Mouse (Mus musculus) ovary, postnatal 36 days (tissue): ENCODE data around the gene Dhx32.
A peak's percentile ranks its signal among the peaks of the same experiment; 100 is the strongest.
"Not testable (repeated sequence)": the region's sequence is repeated elsewhere in the genome, so short reads cannot be mapped to it uniquely, and the experiment has no call there.

Experiments used
- DNase-seq: peaks from one replicate; pipeline ENCODE4 v3.0.0; 2022; ENCODE audit warnings: low spot score, mixed read lengths

The Dhx32 gene

DNA sequence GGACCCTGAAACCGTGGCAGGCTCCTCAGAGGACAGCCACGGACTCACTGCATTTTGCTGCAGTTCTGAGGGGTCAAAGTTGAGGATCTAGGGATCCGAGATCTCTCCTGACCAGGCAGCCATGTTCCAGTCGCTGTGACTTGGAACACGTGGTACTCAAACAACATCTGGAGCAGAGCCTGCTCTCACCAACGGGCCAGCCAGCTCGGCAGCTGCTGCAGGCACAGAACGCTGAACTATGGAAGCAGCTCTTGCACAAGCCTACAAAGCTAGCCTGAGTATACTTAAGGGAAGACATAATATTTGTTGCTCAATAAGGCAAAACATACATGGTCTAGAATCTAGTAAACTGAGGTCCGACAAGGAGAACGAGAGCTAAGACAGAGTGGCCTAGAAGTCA lies 57.0 kb downstream of the Dhx32 start:
- DNase-seq, result peak; percentile 22

DNA sequence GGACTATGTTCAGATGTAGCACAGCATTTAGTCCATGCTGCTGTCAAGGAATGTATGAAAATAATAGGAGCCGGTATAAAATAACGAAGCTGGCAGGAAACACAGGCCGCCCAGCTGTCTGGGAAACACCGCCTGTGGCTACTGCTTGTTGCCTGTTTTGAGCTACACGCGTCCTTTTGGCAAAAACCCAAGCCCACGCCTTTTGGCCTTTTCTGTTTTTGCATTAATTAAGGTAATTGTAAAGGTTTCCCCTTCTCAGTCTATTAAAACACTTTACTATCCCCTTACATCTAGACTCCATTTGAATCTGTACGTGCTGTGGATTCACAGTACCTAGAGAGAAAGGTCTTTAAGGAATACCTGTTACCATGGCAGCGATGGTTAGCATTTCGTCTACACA lies 57.7 kb downstream of the Dhx32 start:
- DNase-seq, result no peak

DNA sequence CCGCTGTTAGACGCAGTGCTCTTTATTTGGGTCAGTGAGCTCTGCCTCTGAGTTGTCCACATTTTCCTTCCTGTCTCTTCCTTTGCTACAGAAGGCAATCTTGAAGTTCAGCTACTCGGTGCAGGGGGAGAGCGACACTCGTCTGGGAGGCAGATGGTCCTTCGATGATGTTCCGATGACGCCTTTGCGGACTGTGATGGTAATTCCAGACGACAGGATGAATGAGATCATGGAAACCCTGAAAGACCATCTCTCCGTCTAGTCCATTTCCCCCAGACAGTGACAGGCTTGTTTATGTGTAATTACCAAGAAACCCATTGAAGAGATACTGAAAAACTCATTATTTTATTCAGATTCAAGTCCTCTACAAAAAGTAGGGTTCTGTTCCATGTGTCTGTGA lies 61.9 kb downstream of the Dhx32 start:
- no peak for DNase-seq

DNA sequence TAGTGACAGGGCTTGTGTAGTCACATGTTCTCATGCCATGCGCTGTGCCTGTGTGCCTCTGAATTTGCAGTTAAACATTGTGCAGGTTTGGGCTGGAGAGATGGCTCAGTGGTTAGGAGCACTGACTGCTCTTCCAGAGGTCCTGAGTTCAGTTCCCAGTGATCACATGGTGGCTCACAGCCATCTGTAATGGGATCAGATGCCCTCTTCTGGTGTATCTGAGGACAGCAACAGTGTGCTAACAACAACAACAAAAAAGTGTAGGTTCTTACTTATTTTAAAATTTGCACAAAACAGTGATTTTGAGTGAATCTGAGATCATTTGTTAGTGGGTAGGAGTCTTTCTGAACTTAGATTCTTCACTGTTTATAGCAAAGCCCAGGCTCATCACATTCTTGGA lies 63.9 kb downstream of the Dhx32 start:
- no peak for DNase-seq

DNA sequence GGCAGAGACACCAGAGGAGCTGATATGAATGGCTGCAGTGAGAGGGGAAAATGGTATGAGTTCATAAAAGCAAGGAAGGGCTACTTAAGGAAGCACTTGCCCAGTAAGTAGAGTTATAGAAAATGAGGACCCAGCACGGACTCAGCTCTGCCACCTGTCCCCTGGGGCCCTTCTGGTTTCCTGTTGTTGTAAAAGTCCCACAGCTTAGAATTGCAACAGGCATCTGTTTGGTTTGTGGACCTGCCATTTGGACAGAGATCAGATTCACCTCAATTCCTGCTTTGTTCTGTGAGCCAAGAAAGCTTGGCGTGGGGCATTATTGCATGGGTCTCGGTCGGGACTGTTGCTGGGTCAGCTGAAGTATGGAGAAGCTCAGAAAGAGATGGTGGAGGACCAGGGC lies 67.1 kb downstream of the Dhx32 start:
- no peak for DNase-seq

DNA sequence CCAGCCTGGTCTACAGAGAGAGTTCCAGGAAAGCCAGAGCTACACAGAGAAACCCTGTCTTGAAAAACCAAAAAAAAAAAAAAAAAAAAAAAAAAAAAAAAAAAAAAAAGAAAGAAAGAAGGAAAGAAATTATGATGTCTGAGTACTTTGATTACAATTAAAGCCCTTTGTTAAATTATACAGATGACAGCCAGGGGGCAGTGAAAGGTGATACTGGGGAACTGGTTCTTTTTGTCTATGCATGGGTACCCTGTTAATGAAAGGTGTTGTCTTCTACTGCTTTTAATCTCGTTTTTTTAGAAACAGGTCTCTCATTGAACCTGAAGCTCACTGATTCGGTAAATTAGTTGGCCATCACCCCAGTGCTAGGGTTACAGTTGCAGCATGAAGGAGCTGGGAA lies 75.2 kb downstream of the Dhx32 start:
- DNase-seq, result no peak

DNA sequence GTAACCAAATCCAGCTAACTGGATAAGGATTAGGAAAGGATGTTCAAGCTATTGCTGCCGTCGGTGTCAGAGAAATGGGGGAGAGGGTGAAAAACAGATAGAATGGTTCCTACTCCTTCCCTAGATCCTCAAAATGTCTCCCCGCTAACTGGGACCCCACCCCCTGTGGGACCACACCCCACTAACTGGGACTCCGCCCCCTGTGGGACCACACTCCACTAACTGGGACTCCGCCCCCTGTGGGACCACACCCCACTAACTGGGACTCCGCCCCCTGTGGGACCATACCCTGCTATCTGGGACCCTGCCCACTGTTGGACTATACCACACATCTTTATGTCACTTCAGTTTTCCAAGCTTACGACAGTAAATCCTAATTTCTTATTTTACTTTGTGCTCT lies 78.6 kb downstream of the Dhx32 start:
- DNase-seq, result no peak

DNA sequence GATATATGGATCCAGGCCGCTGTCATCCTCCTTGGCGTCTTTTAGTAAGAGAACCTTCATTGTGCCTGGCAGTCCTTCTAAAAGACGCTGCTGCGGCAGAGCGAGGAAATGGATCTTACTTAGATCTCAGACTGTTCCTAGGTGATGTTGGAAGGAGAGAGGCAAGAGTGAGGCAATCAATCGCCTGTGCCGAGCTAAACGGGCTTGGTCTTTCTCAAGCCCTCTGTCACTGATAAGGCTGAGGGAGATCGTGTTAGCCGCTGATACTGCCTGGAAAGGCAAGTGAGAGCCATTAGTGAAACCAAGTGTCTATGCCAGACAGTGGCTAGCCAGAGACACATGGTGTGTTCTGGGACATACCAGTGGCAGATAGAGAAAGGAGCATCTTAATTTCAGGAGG lies 80.2 kb downstream of the Dhx32 start:
- no peak for DNase-seq

DNA sequence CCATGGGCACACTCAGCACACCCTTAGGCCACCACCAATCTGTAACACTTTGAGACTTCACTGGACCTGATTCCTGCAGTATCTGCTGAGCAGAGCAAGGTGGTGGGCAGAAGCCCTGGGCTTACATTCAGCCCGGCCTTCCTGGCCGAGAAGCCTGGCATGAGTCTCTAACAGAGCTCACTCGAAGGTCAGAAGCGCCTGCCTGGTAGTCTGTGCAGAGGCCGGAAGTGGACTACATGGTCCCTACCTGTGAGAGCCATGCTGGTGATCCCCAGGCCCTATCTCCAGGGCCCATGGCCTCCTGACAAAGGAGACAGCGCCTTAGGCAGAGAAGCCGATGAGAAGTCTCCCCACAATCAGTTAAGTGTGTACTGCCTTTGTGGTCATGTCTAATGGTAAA lies 81.2 kb downstream of the Dhx32 start:
- DNase-seq, result no peak

DNA sequence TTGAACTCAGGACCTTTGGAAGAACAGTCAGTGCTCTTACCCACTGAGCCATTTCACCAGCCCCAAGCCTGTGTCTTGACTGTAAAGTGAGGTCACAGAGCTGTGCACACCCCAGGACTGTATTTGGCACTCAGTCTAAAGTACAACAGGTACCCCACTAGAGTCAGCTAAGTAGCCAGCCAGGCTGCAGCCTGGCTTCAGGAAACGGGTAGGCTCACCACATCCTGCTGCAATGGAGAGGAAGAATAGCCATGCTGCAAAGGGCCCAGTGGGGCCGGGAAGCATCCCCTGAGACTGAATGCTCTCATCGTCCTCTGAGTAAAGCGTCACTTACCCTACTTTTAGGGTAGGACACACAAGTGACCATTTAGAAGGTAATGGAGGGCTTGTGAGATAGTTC lies 82.6 kb downstream of the Dhx32 start:
- DNase-seq, result no peak

DNA sequence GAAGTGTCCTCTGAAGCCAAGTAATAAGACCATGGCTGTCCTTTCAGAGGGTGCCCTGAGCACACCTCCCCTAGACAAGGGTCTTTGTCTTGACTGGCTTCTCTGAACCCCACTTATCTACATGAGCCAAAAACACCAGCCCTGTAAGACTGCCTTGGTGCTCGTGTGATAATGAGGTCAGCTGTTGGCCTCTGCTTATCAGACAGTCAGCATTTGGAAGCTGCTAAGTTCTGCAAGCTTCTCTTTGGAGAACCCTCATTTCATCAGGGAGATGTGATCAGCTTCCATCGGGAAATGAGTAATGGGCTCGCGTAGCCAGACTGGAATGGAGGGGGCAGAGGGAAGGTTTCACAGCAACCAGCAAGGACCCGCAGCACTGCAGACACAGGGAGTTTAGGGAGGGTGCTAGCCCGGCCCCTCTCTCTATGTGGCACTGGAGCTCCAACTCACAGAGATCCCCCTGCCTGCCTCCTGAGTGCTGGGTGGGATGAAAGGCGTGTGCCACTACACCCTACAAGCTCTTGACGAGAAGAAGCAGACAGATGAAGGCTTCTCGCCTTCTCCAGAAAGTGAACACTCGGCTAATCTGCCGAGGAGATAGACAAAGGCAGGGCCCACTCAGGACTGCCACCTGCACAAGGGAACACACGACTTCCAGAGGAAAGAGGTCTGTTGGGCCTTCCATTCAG lies 84.4 kb downstream of the Dhx32 start:
- no peak for DNase-seq

DNA sequence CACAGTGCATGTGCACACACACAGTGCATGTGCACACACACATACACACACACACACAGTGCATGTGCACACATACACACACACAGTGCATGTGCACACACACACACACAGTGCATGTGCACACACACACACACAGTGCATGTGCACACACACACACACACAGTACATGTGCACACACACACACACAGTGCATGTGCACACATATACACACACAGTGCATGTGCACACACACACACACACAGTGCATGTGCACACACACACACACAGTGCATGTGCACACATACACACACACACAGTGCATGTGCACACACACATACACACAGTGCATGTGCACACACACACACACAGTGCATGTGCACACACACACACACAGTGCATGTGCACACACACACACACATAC lies 96.9 kb downstream of the Dhx32 start:
- not testable (repeated sequence) for DNase-seq

DNA sequence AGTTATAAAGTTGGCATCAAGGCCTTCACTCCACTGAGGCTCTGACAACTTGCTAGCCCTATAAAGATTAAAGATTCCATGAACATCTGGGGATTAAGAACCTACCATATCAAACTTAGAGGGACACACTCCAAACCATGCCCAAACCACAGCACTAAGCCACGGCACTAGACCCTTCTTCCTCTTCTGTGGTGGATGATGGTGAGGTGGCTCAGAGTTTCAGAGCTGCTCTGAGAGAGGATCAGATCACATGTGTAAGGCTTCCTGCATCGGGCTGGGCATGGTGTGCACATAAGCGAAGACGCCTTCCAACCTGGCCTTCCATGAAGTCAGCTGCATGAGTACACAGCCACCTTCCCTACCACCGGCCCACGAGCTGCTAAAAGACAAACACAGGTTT lies 97.8 kb downstream of the Dhx32 start:
- no peak for DNase-seq

DNA sequence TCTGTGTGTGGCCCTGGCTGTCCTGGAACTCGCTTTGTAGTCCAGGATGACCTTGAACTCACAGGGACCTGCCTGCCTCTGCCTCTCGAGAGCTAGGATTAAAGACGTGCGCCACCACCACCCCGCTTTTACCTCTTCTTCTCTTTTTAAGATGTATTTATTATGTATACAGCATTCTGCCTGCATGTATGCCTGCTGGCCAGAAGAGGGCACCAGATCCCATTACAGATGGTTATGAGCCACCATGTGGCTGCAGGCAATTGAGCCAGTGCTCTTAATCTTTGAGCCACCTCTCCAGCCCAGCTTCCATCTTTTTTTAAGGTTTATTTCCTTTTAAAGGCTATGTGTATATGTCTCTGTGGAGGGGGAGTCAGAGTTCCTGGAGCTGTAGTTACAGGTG lies 98.4 kb downstream of the Dhx32 start:
- no peak for DNase-seq

DNA sequence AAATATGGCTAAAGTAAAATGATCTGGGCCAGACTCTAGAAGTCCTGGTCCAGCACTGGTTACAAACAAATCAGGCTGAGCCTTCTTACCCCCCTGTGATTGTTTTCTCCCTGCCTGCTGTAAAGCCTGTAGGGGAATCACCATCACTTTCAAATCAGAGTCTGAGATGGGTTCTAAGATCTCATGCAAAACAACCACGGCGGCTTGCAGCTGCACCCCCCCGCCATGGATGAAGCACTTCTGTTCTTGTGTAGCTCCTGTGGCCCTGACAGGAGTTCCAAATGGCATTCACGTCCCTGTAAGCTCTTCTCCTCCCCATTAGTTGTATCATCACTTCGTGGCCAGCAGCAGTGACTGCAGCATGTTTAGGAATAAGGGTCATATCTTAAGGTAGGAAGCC lies 98.9 kb downstream of the Dhx32 start:
- DNase-seq, result no peak

DNA sequence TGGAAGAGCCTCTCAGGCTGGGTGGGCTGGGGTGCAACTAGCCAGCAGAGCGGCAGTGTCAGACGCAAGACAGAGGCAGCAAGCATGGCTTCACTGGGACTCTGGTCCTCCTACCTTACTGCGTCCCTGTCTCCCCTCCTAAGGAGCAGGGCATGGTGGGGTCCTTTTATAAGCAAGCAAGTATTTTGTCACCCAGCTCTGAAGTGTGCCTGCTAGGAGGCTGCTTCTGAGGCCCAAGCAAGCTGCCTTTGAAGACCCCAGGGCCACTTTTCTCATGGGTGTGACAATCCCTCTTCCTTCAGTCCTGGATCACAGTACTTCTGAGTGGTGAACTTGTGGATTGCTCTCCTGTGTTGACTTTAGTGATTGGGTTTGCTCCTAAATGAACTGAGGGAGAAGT lies 102.6 kb downstream of the Dhx32 start, which contains the start of gene Mmp21:
Gene Mmp21, minus strand, starts transcription at position 101 of the 400 bp plus-strand sequence.
- DNase-seq, result no peak

DNA sequence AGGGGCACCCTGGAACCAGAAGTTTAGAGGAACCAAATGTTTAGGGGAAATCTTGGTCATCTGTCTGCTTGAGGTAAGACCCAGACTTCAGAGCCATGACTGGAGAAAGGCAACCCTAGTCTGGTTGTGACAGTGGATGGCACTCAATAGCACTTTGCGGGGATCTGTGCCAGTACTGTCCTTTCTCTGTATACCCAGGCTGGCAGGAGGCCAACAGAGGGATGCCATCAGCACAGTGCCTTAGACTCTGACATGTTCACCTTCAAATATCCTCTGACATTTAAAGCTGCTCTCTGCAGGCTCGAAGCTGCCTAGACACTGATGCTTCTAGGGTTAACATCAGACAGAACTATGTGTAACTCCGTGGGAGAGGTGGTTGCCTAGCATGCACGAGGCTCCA lies 103.1 kb downstream of the Dhx32 start:
- DNase-seq, result no peak

DNA sequence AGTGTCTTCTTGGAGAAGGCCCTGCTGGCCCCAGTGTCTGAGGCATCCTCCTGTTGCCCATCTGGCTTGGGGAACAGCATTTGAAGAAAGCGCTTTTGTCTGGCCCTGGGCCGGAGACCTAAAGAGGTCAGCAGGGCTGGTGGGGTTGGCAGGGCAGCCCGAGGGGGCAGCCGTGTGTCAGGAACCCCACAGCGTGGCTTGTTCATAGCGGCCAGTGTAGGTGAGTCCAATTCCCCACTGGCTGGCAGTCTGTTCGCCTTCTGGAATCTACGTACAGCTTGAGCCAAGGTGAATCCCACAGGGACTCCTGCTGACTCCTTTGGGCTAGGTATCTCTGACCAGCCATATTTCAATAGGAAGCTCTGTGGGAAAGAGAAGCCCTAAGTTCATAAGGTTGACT lies 103.8 kb downstream of the Dhx32 start:
- no peak for DNase-seq

DNA sequence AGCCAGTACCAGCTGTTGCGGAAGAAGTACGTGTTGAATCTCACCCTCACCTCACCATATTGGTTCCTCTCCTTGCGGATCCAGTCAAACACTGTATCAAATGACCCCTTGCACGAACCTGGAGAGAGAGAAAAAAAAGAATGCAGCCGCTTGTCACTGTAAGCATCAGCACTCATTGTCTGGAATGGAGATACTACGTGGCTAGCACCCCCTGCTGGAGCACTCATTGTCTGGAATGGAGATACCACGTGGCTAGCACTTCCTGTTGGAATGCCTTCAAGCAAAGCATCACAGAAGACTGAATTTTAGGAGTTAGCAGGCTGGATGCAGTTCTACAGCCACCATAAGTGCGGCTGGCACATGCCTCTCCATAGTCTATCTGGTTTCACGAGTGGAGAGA lies 106.5 kb downstream of the Dhx32 start:
- no peak for DNase-seq
